ENCODE assay signal across 8 mouse cellular contexts in the genomic region with DNA sequence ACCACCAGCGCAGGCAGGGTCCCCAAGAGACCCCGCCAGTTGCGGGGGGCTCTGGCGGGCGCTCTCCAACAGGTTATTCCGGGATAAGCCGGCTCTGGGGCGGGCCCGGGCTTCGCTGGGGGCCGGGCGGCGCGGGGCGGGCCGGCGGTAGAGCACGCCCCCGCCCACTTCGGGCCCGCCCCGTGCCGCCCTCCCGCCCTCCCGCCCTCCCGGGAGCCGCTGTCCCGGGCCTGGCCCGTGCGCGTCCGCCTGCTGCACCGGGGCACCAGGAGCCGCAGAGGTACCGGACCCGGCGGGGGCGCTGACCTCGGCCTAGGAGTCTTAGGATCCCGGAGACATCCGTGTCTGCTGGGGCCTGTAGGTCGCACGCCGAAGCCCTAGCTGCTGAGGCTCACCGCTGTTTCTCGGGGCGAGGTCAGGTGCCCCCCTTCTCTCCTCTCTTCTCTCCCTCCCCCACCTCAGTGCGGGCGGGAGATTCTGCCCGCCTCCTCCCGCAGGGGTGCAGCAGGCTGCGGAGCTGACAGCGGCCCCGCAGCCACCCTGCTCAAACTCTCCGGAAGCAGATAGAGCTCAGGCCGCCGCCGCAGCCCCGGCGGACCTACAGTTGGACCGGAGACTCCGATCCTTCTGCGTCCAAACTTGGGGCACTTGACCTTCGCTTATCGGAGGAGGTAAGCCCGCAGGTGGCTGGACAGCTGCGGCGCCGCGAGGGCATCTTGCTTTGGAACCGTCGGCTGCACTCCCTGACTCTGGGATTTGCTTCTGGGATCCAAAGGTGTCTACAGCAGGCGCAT. TPM values are rescaled to one million over a fixed set of nuclear protein-coding genes. Genes with fewer than 3 reads are reported as not detected.
DNase-seq lines count a peak whose midpoint lies in the region; ATAC-seq and TF ChIP-seq lines count a peak whose summit lies in the region.

A gene (plus strand): TSS at position 206 of the 794 bp plus-strand sequence.

- H3K27me3 ChIP-seq in ES-Bruce4 (ENCODE audit: control insufficient read depth, insufficient read depth, low read length, poor library complexity, severe bottlenecking), result no peaks in the 10 kb centered on the region; the same call in 1 of the 2 replicates
- peaks cover 26% of the 10 kb centered on the region for H3K27me3 ChIP-seq in forebrain, embryonic 10.5 days (ENCODE audit: poor library complexity, severe bottlenecking)
- H3K27me3 ChIP-seq in heart, embryonic 14.5 days (ENCODE audit: control insufficient read depth, insufficient read depth, low read length), result peaks cover 24% of the 10 kb centered on the region

- no peaks in the 10 kb centered on the region for H3K36me3 ChIP-seq in ES-Bruce4 (ENCODE audit: control insufficient read depth, insufficient read depth, low read length, poor library complexity, severe bottlenecking)
- no peaks in the 10 kb centered on the region for H3K36me3 ChIP-seq in forebrain, embryonic 10.5 days (replicated peaks)
- no peaks in the 10 kb centered on the region for H3K36me3 ChIP-seq in heart, embryonic 14.5 days (ENCODE audit: control insufficient read depth, insufficient read depth, low read length)

- no peak within 1 kb of the TSS for H3K27ac ChIP-seq in ES-Bruce4 (ENCODE audit: insufficient read depth, low read length)
- H3K27ac ChIP-seq in bone marrow, adult 2 months (ENCODE audit: control insufficient read depth, insufficient read depth, low read depth, low read length, poor library complexity), result peak within 1 kb of the TSS; percentile 97
- peak within 1 kb of the TSS; percentile 85 for H3K27ac ChIP-seq in forebrain, embryonic 10.5 days
- H3K27ac ChIP-seq in heart, embryonic 14.5 days (replicated peaks in 1 of 2; ENCODE audit: control insufficient read depth in 1 of 2, insufficient read depth in 1 of 2, low read depth in 2 of 2, low read length in 2 of 2), result peak within 1 kb of the TSS in 1 of 2 experiments; percentile 41; a peak in 2 of 4 replicates
- peak within 1 kb of the TSS; percentile 90 for H3K27ac ChIP-seq in layer of hippocampus, adult 2 months

- H3K9me3 ChIP-seq in ES-Bruce4 (replicated peaks; ENCODE audit: control insufficient read depth, insufficient read depth, low read length, poor library complexity, severe bottlenecking), result no peaks in the 10 kb centered on the region
- H3K9me3 ChIP-seq in forebrain, embryonic 10.5 days, result no peaks in the 10 kb centered on the region
- H3K9me3 ChIP-seq in heart, embryonic 14.5 days (ENCODE audit: control insufficient read depth, low read length), result no peaks in the 10 kb centered on the region

- no peak for TF ChIP-seq POLR2A in ES-Bruce4 (IDR thresholded peaks at IDR 0.05; ENCODE audit: insufficient read depth, low read length)
- TF ChIP-seq POLR2A in bone marrow, adult 2 months (IDR thresholded peaks at IDR 0.05; ENCODE audit: borderline replicate concordance, control insufficient read depth, low read depth, low read length), result 0 out of 2 replicates have a peak, but pooled peaks have one; percentile 32

- WGBS in bone marrow, adult 2 months, result under 1% methylated on average over 62 of the region's 73 CpGs
- under 1% methylated on average over 62 of the region's 73 CpGs for WGBS in forebrain, embryonic 10.5 days
- WGBS in heart, embryonic 14.5 days, result under 1% methylated on average over 50 of the region's 73 CpGs

- DNase-seq in forebrain, embryonic 10.5 days (ENCODE audit: extremely low spot score, low spot score), result peak; percentile 60
- DNase-seq in layer of hippocampus, adult 2 months (ENCODE audit: low spot score in 2 of 2), result no peak
- peak; percentile 71 for DNase-seq in lung, postnatal 14 days
- DNase-seq in retina, adult 2 months (ENCODE audit: low read depth, low spot score), result peak; percentile 62
- DNase-seq in thymus, postnatal 36 days, result peak; percentile 75 to 85

- peak; percentile 94 for ATAC-seq in heart, embryonic 14.5 days (ENCODE audit: insufficient number of reproducible peaks, insufficient read depth, low FRiP score, low read depth)

- peak within 1 kb of the TSS; percentile 67 for H3K9ac ChIP-seq in ES-Bruce4 (ENCODE audit: low read depth, poor library complexity, severe bottlenecking)
- H3K9ac ChIP-seq in heart, embryonic 14.5 days (ENCODE audit: low read length), result peak within 1 kb of the TSS; percentile 80

- H3K4me3 ChIP-seq in ES-Bruce4 (ENCODE audit: low read depth, low read length), result peak within 1 kb of the TSS; percentile 91
- H3K4me3 ChIP-seq in bone marrow, adult 2 months (replicated peaks; ENCODE audit: control insufficient read depth, low read depth, low read length), result peak within 1 kb of the TSS; percentile 95
- peak within 1 kb of the TSS; percentile 90 for H3K4me3 ChIP-seq in forebrain, embryonic 10.5 days
- H3K4me3 ChIP-seq in heart, embryonic 14.5 days (ENCODE audit: control insufficient read depth in 1 of 2, insufficient read depth in 1 of 2, low read depth in 1 of 2, low read length in 2 of 2), result peak within 1 kb of the TSS; percentile 58 to 88
- H3K4me3 ChIP-seq in layer of hippocampus, adult 2 months, result peak within 1 kb of the TSS; percentile 93

- no peak for TF ChIP-seq EP300 in ES-Bruce4 (IDR thresholded peaks at IDR 0.05; ENCODE audit: insufficient read depth, low read depth, low read length)

- H3K4me1 ChIP-seq in ES-Bruce4 (ENCODE audit: control insufficient read depth, insufficient read depth, low read length), result no peaks in the 10 kb centered on the region
- H3K4me1 ChIP-seq in bone marrow, adult 2 months (ENCODE audit: control insufficient read depth, insufficient read depth, low read length), result no peaks in the 10 kb centered on the region; the same call in 1 of the 2 replicates
- peaks cover 17% of the 10 kb centered on the region for H3K4me1 ChIP-seq in forebrain, embryonic 10.5 days
- H3K4me1 ChIP-seq in heart, embryonic 14.5 days (ENCODE audit: control insufficient read depth in 2 of 2, insufficient read depth in 2 of 2, low read length in 2 of 2), result peaks cover 6 to 18% of the 10 kb centered on the region in 2 experiments

- TF ChIP-seq CTCF in ES-Bruce4 (IDR thresholded peaks at IDR 0.05; ENCODE audit: low read depth, low read length), result no peak
- TF ChIP-seq CTCF in bone marrow, adult 2 months (IDR thresholded peaks at IDR 0.05; ENCODE audit: control insufficient read depth, insufficient read depth, low read length), result no peak
- TF ChIP-seq CTCF in layer of hippocampus, adult 2 months (conservative IDR thresholded peaks at IDR 0.05), result no peak

- peak within 1 kb of the TSS; percentile 82 for H3K4me2 ChIP-seq in heart, embryonic 14.5 days (ENCODE audit: low read length)

RNA-seq across cellular contexts. Expression of the gene that starts here (rescaled TPM):
- 26.0 and 28.9 TPM in 2 replicates for polyA plus RNA-seq in ES-Bruce4 (2011; ENCODE audit: insufficient read depth, insufficient read length, low read depth, missing spikeins)
- polyA plus RNA-seq in bone marrow, adult 2 months (2011; ENCODE audit: insufficient read depth, insufficient read length, low replicate concordance, missing spikeins), result 12.8 and 24.8 TPM in 2 replicates
- polyA plus RNA-seq in forebrain, embryonic 10.5 days (2016; fragmentation: Nextera tagmentation; extraction: Ambion mirVana), result 11.6 and 11.7 TPM in 2 replicates
- 13.1 and 15.0 TPM in 2 replicates for polyA plus RNA-seq in heart, embryonic 14.5 days (2014; fragmentation: Nextera tagmentation; extraction: Ambion mirVana)
- total RNA-seq in layer of hippocampus, adult 2 months (2021), result 10 to 100 TPM; 61.3 to 66.8 TPM

Comparison
In these comparisons a context has a peak if more than half of its experiments do, and no peak if none do; other contexts are left out.
1. DNase-seq: peak in forebrain, embryonic 10.5 days (single experiment), lung, postnatal 14 days (single experiment), retina, adult 2 months (single experiment) and thymus, postnatal 36 days (2 of 2); none in layer of hippocampus, adult 2 months (0 of 2).
2. Peak in every context shown above with its lines, with median percentiles within 50 percentile points of each other: H3K4me3 ChIP-seq.